In the genomic region with DNA sequence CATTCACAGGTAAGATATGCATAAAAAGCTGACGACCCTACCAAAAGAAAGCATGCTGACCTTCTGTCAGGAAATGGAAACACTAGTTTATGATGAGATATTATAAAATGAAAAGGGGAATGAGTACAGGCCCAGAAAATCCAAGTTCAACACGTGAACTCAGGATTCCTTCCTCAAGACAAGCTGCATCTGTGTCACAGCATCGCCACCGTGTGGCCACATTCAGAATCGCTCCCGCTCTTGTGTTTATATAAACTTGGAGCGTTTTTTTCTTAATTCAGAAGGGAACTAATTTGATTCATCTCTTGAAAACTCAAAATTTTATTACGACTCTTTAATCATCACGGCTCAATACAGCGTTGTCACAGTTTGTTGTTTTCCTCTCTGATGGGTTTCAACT, we compare ENCODE assay signal across 8 mouse cellular contexts. TPM values are rescaled to one million over a fixed set of nuclear protein-coding genes. Genes with fewer than 3 reads are reported as not detected.
DNase-seq lines count a peak whose midpoint lies in the region.

No protein-coding gene starts in this region.

- intact Hi-C loops in heart, postnatal 10 days (cut with DNase I): loop anchor here (1.0 to 10.0 kb wide), 4 partner anchors 876 to 1807 kb away; no protein-coding TSS in a partner anchor

- peak; percentile 70 to 81 for DNase-seq in heart, postnatal 10 days
- no peak for DNase-seq in heart, adult 11 months
- DNase-seq in Muller cell, postnatal 12 days (ENCODE audit: inconsistent ontology term): peak; percentile 51
- peak; percentile 79 to 86 for DNase-seq in cerebellum, postnatal 25 days
- peak; percentile 67 to 68 for DNase-seq in frontal cortex, postnatal 25 days (ENCODE audit: low spot score in 2 of 2)
- DNase-seq in layer of hippocampus, adult 9-11 months: peak; percentile 47
- peak; percentile 63 to 72 for DNase-seq in lung, postnatal 4 days
- peak; percentile 90 for DNase-seq in right cerebral cortex, postnatal 4 days

RNA-seq across cellular contexts. Expression of a gene that starts 22.7 kb away (rescaled TPM):
- total RNA-seq in heart, postnatal 10 days (2021): 10 to 100 TPM; 27.1 to 31.0 TPM
